In the genomic region with DNA sequence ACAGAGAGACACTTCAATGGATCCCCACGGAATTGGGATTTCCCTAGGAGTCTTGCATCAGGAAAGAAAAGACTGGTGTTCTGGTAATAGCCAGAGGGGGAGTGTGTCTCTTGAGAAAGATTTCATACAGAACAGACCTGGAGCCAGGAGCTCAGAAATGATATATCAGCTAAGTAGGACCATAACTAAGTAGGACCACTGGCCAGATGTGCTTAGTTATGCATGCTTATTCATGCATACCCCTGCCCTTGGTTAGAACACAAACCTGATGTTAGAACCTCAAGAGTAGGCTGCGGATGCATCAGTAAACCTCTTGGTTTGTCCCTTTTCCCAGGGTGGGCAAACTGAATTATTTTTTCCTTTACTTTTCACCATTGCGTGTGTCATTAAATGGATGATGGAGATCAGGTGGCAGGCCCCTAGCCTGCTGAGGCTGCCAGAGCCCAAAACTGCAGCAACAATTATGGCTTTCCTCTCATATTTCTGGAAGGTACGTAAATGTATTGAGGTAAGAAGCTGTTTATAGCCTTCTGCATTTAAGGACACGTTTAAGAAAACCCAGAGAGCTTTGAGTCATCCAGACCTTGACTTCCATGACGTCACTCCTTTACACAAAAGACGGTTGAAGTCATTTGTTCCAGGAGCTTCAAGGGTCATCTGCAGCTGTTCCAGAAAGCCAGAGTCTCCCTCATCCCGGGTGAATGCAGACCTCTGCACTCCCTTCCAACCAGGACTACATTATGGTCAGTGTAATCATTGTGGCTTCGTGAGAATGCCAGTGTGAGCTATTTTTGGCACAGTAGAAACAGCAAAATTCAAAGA, we compare ENCODE assay signal across 18 mouse cellular contexts. TPM values are rescaled to one million over a fixed set of nuclear protein-coding genes. Genes with fewer than 3 reads are reported as not detected.
DNase-seq lines count a peak whose midpoint lies in the region; ATAC-seq and TF ChIP-seq lines count a peak whose summit lies in the region.
"Had no signal": no experiment of that assay in that cellular context is flagged by ENCODE, and none has a peak within 500 bp of the region (broad histone marks: within the 10 kb centered on the region; RNA-seq: fewer than 3 reads in every experiment).

No protein-coding gene starts in this region.

- no peaks in the 10 kb centered on the region for H3K36me3 ChIP-seq in liver, adult 2 months (ENCODE audit: control insufficient read depth, insufficient read depth, low read length)
- no peaks in the 10 kb centered on the region for H3K36me3 ChIP-seq in liver, postnatal 0 days (replicated peaks; ENCODE audit: insufficient read depth, low read length)
- no peaks in the 10 kb centered on the region for H3K36me3 ChIP-seq in embryonic facial prominence, embryonic 14.5 days (ENCODE audit: control insufficient read depth, insufficient read depth, low read length)
- H3K36me3 ChIP-seq in myocyte (ENCODE audit: control insufficient read depth, insufficient read depth): no peaks in the 10 kb centered on the region
- H3K36me3 ChIP-seq in midbrain, embryonic 10.5 days: no peaks in the 10 kb centered on the region
- no peaks in the 10 kb centered on the region for H3K36me3 ChIP-seq in hindbrain, embryonic 10.5 days
- H3K36me3 ChIP-seq: forebrain, embryonic 12.5 days; heart, embryonic 10.5 days; hindbrain, embryonic 12.5 days; midbrain, embryonic 12.5 days; neural tube, embryonic 12.5 days had no signal

- DNase-seq in liver, adult 2 months (ENCODE audit: extremely low read depth, low read depth, low spot score): peak; percentile 37
- DNase-seq in liver, postnatal 0 days: no peak
- peak; percentile 25 for DNase-seq in MN1 (ENCODE audit: low spot score)
- peak; percentile 70 for DNase-seq in embryonic facial prominence, embryonic 14.5 days (ENCODE audit: low spot score)
- no peak for DNase-seq in midbrain, embryonic 10.5 days (ENCODE audit: low spot score)
- DNase-seq in hindbrain, embryonic 10.5 days (ENCODE audit: low spot score): no peak
- DNase-seq: cerebellum, adult 18-20 months; kidney, adult 9 months; retina, postnatal 1 day; spleen, adult 18-20 months had no signal

- no peaks in the 10 kb centered on the region for H3K79me2 ChIP-seq in liver, adult 2 months (ENCODE audit: control insufficient read depth, insufficient read depth, low read length)
- no peaks in the 10 kb centered on the region for H3K79me2 ChIP-seq in myocyte (ENCODE audit: control insufficient read depth, insufficient read depth)

- no peak overlapping the region for H3K9ac ChIP-seq in liver, adult 2 months (ENCODE audit: low read depth, low read length)
- H3K9ac ChIP-seq in liver, postnatal 0 days (replicated peaks): no peak overlapping the region
- no peak overlapping the region for H3K9ac ChIP-seq in embryonic facial prominence, embryonic 14.5 days (ENCODE audit: low read depth, low read length)
- H3K9ac ChIP-seq: forebrain, embryonic 12.5 days; hindbrain, embryonic 12.5 days; midbrain, embryonic 12.5 days; neural tube, embryonic 12.5 days had no signal

- WGBS in liver, adult 2 months: 50% methylated on average over 9 of the region's 9 CpGs
- WGBS in liver, postnatal 0 days (ENCODE audit: insufficient replicate concordance): 58% methylated on average over 9 of the region's 9 CpGs
- WGBS in embryonic facial prominence, embryonic 14.5 days: 36% methylated on average over 9 of the region's 9 CpGs
- WGBS in midbrain, embryonic 10.5 days: 74% methylated on average over 9 of the region's 9 CpGs
- WGBS in hindbrain, embryonic 10.5 days: 74% methylated on average over 9 of the region's 9 CpGs

- H3K4me3 ChIP-seq in liver, adult 2 months (ENCODE audit: insufficient read depth, low read depth, low read length): no peak overlapping the region
- no peak overlapping the region for H3K4me3 ChIP-seq in liver, postnatal 0 days (ENCODE audit: low read depth, low read length)
- no peak overlapping the region for H3K4me3 ChIP-seq in embryonic facial prominence, embryonic 14.5 days (ENCODE audit: low read depth, low read length)
- no peak overlapping the region for H3K4me3 ChIP-seq in myocyte
- H3K4me3 ChIP-seq in midbrain, embryonic 10.5 days: no peak overlapping the region
- H3K4me3 ChIP-seq in hindbrain, embryonic 10.5 days: no peak overlapping the region
- H3K4me3 ChIP-seq: forebrain, embryonic 12.5 days; heart, embryonic 10.5 days; hindbrain, embryonic 12.5 days; layer of hippocampus, adult 2 months; midbrain, embryonic 12.5 days; neural tube, embryonic 12.5 days had no signal

- ATAC-seq in liver, postnatal 0 days: no peak
- peak; percentile 85 for ATAC-seq in embryonic facial prominence, embryonic 14.5 days (ENCODE audit: low read depth)

- H3K4me2 ChIP-seq in liver, postnatal 0 days (ENCODE audit: low read depth, low read length): no peak overlapping the region
- no peak overlapping the region for H3K4me2 ChIP-seq in embryonic facial prominence, embryonic 14.5 days (ENCODE audit: low read depth, low read length)
- H3K4me2 ChIP-seq in myocyte (ENCODE audit: low read depth): peak overlapping the region; percentile 60
- H3K4me2 ChIP-seq: forebrain, embryonic 12.5 days; hindbrain, embryonic 12.5 days; midbrain, embryonic 12.5 days; neural tube, embryonic 12.5 days had no signal

- H3K27me3 ChIP-seq in liver, adult 2 months (ENCODE audit: control insufficient read depth, insufficient read depth, low read length): no peaks in the 10 kb centered on the region
- no peaks in the 10 kb centered on the region for H3K27me3 ChIP-seq in liver, postnatal 0 days (ENCODE audit: insufficient read depth, low read length)
- no peaks in the 10 kb centered on the region for H3K27me3 ChIP-seq in embryonic facial prominence, embryonic 14.5 days (replicated peaks; ENCODE audit: control insufficient read depth, insufficient read depth, low read length)
- H3K27me3 ChIP-seq in myocyte (ENCODE audit: control insufficient read depth, insufficient read depth, insufficient read length): no peaks in the 10 kb centered on the region
- H3K27me3 ChIP-seq in midbrain, embryonic 10.5 days (ENCODE audit: low read depth, poor library complexity, severe bottlenecking): no peaks in the 10 kb centered on the region
- H3K27me3 ChIP-seq in hindbrain, embryonic 10.5 days (ENCODE audit: insufficient read depth, poor library complexity, severe bottlenecking): no peaks in the 10 kb centered on the region
- H3K27me3 ChIP-seq: forebrain, embryonic 12.5 days; hindbrain, embryonic 12.5 days; midbrain, embryonic 12.5 days; neural tube, embryonic 12.5 days had no signal

- no peaks in the 10 kb centered on the region; the same call in 1 of the 2 replicates for H3K4me1 ChIP-seq in liver, adult 2 months (ENCODE audit: control insufficient read depth, insufficient read depth, low read length)
- 0 out of 2 replicates have a peak, but pooled peaks cover 7% of the 10 kb centered on the region for H3K4me1 ChIP-seq in liver, postnatal 0 days (ENCODE audit: insufficient read depth)
- H3K4me1 ChIP-seq in embryonic facial prominence, embryonic 14.5 days (ENCODE audit: control insufficient read depth, insufficient read depth, low read length): peaks cover 10% of the 10 kb centered on the region
- H3K4me1 ChIP-seq in midbrain, embryonic 10.5 days: no peaks in the 10 kb centered on the region
- H3K4me1 ChIP-seq in hindbrain, embryonic 10.5 days (replicated peaks): no peaks in the 10 kb centered on the region
- H3K4me1 ChIP-seq: forebrain, embryonic 12.5 days; heart, embryonic 10.5 days; hindbrain, embryonic 12.5 days; midbrain, embryonic 12.5 days; neural tube, embryonic 12.5 days had no signal

- no peak for TF ChIP-seq CTCF in liver, adult 2 months (IDR thresholded peaks at IDR 0.05; ENCODE audit: low read depth, low read length)
- TF ChIP-seq CTCF in liver, postnatal 0 days (IDR thresholded peaks at IDR 0.05; ENCODE audit: low read depth): no peak

- no peak overlapping the region for H3ac ChIP-seq in myocyte (ENCODE audit: control insufficient read depth, insufficient read length)

- H3K27ac ChIP-seq in liver, adult 2 months (replicated peaks; ENCODE audit: insufficient read depth, low read depth, low read length): no peak overlapping the region
- no peak overlapping the region for H3K27ac ChIP-seq in liver, postnatal 0 days (ENCODE audit: low read depth)
- peak overlapping the region; percentile 63 for H3K27ac ChIP-seq in embryonic facial prominence, embryonic 14.5 days (replicated peaks; ENCODE audit: low read depth, low read length)
- no peak overlapping the region for H3K27ac ChIP-seq in midbrain, embryonic 10.5 days (replicated peaks)
- no peak overlapping the region for H3K27ac ChIP-seq in hindbrain, embryonic 10.5 days
- H3K27ac ChIP-seq: forebrain, embryonic 12.5 days; heart, embryonic 10.5 days; hindbrain, embryonic 12.5 days; layer of hippocampus, adult 2 months; midbrain, embryonic 12.5 days; neural tube, embryonic 12.5 days had no signal

- TF ChIP-seq EP300 in liver, postnatal 0 days (IDR thresholded peaks at IDR 0.05; ENCODE audit: low read depth): no peak

- TF ChIP-seq POLR2A in liver, adult 2 months (IDR thresholded peaks at IDR 0.05; ENCODE audit: extremely low read depth, insufficient read depth, low read length): no peak
- TF ChIP-seq POLR2A in myocyte (IDR thresholded peaks at IDR 0.05; ENCODE audit: insufficient read length, low read depth): no peak

- no peaks in the 10 kb centered on the region for H3K9me3 ChIP-seq in liver, postnatal 0 days (ENCODE audit: low read length)
- no peaks in the 10 kb centered on the region for H3K9me3 ChIP-seq in embryonic facial prominence, embryonic 14.5 days (ENCODE audit: control insufficient read depth, low read length)
- H3K9me3 ChIP-seq in midbrain, embryonic 10.5 days (replicated peaks): no peaks in the 10 kb centered on the region
- H3K9me3 ChIP-seq in hindbrain, embryonic 10.5 days: no peaks in the 10 kb centered on the region
- H3K9me3 ChIP-seq: forebrain, embryonic 12.5 days; heart, embryonic 10.5 days; hindbrain, embryonic 12.5 days; midbrain, embryonic 12.5 days; neural tube, embryonic 12.5 days had no signal

TF ChIP-seq in myocyte, 11 proteins besides CTCF, POLR2A, EP300 and RAD21 (continues in another document):
- TF ChIP-seq E2F4 (IDR thresholded peaks at IDR 0.05; ENCODE audit: insufficient read depth) (no peak), POLR2AphosphoS2 (IDR thresholded peaks at IDR 0.05; ENCODE audit: insufficient read length, low read depth) (no peak), USF1 (IDR thresholded peaks at IDR 0.05; ENCODE audit: low read depth) (no peak), MYOD1 (IDR thresholded peaks at IDR 0.05; ENCODE audit: control insufficient read depth in 1 of 3, insufficient read length in 2 of 3, low read depth in 2 of 3) (peak in 2 of 3 experiments; percentile 76 to 80)

RNA-seq across cellular contexts. Expression of gene Cysltr2, which starts 35.0 kb away (rescaled TPM):
- 1.1 and 1.3 TPM in 2 replicates for total RNA-seq in liver, adult 2 months (2014; rRNA removed)
- polyA plus RNA-seq in liver, adult 2 months (2012; rRNA removed): 0.21 and 0.77 TPM in 2 replicates
- 0.58 and 0.84 TPM in 2 replicates for polyA plus RNA-seq in liver, postnatal 0 days (2015; fragmentation: Nextera tagmentation; extraction: Ambion mirVana)
- polyA plus RNA-seq in embryonic facial prominence, embryonic 14.5 days (2014; fragmentation: Nextera tagmentation; extraction: Ambion mirVana): 0.38 TPM in 1 of 2 replicates, not detected in the other
- not detected for polyA plus RNA-seq in myocyte (2012; fragmentation: generic; extraction: Trizol)
- not detected in 2 replicates for polyA plus RNA-seq in midbrain, embryonic 10.5 days (2016; fragmentation: Nextera tagmentation; extraction: Ambion mirVana)
- polyA plus RNA-seq in hindbrain, embryonic 10.5 days (2016; fragmentation: Nextera tagmentation; extraction: Ambion mirVana): not detected in 2 replicates
- total RNA-seq: gastrocnemius, adult 18-20 months had no signal
- polyA plus RNA-seq: forebrain, embryonic 12.5 days; hindbrain, embryonic 12.5 days; midbrain, embryonic 12.5 days; neural tube, embryonic 12.5 days had no signal

Comparison
In these comparisons a context has a peak if more than half of its experiments do, and no peak if none do; other contexts are left out.
1. DNase-seq: peak in liver, adult 2 months (single experiment), MN1 (single experiment) and embryonic facial prominence, embryonic 14.5 days (single experiment); none in liver, postnatal 0 days (single experiment), midbrain, embryonic 10.5 days (single experiment) and hindbrain, embryonic 10.5 days (single experiment).